Mouse (Mus musculus): ENCODE data around the gene Cfap126. TPM values are rescaled to one million over a fixed set of nuclear protein-coding genes. Genes with fewer than 3 reads are reported as not detected.
A peak's percentile ranks its signal among the peaks of the same experiment; 100 is the strongest.

The Cfap126 gene
- polyA plus RNA-seq, 1 experiment from 2014 or later: 8.3 TPM

- H3K9me3 ChIP-seq: no peaks in the 10 kb centered on the region
- H3K27ac ChIP-seq: no peak overlapping the region
- no peak overlapping the region for H3K9ac ChIP-seq
- H3K4me3 ChIP-seq: no peak overlapping the region
- H3K4me1 ChIP-seq: 0 out of 2 replicates have a peak, but pooled peaks cover 8% of the 10 kb centered on the region
- H3K4me2 ChIP-seq: no peak overlapping the region
- peaks cover 2% of the 10 kb centered on the region; the same call in 1 of the 2 replicates for H3K27me3 ChIP-seq
- WGBS: 36% methylated on average over 3 of the region's 3 CpGs
- no peak for ATAC-seq (ENCODE audit: borderline replicate concordance, extremely low read depth, low FRiP score, low TSS enrichment)
- H3K36me3 ChIP-seq: no peaks in the 10 kb centered on the region
Measured at GRCm38 (mm10) chr1:171164258-171164657, 50.5 kb downstream of the Cfap126 start.

GRCm38 (mm10) chr1:171165629-171166345, 52.1 kb downstream of the Cfap126 start:
- no peak overlapping the region for H3K4me3 ChIP-seq
- H3K9ac ChIP-seq: no peak overlapping the region
- 58% methylated on average over 5 of the region's 5 CpGs for WGBS
- no peak for ATAC-seq (ENCODE audit: borderline replicate concordance, extremely low read depth, low FRiP score, low TSS enrichment)
- no peaks in the 10 kb centered on the region for H3K27me3 ChIP-seq
- H3K36me3 ChIP-seq: no peaks in the 10 kb centered on the region
- no peak overlapping the region for H3K4me2 ChIP-seq
- no peaks in the 10 kb centered on the region for H3K9me3 ChIP-seq
- no peaks in the 10 kb centered on the region for H3K4me1 ChIP-seq
- no peak overlapping the region for H3K27ac ChIP-seq

- Histone ChIP-seq H3K4me3 (no peak overlapping the region), H3K9ac (no peak overlapping the region), H3K4me2 (no peak overlapping the region), H3K27me3 (no peaks in the 10 kb centered on the region), H3K9me3 (no peaks in the 10 kb centered on the region), H3K4me1 (no peaks in the 10 kb centered on the region), H3K27ac (no peak overlapping the region), H3K36me3 (no peaks in the 10 kb centered on the region)
- WGBS: 80% methylated on average over 12 of the region's 12 CpGs
- ATAC-seq (ENCODE audit: borderline replicate concordance, extremely low read depth, low FRiP score, low TSS enrichment): no peak
Measured at GRCm38 (mm10) chr1:171168906-171169305, 55.2 kb downstream of the Cfap126 start.

GRCm38 (mm10) chr1:171169913-171170312, 56.2 kb downstream of the Cfap126 start:
- H3K36me3 ChIP-seq: no peaks in the 10 kb centered on the region
- ATAC-seq (ENCODE audit: borderline replicate concordance, extremely low read depth, low FRiP score, low TSS enrichment): no peak
- WGBS: 22% methylated on average over 3 of the region's 3 CpGs
- no peak overlapping the region for H3K9ac ChIP-seq
- H3K9me3 ChIP-seq: no peaks in the 10 kb centered on the region
- H3K4me1 ChIP-seq: no peaks in the 10 kb centered on the region
- H3K27ac ChIP-seq: 0 out of 2 replicates have a peak overlapping the region, but pooled peaks have one; percentile 37
- no peak overlapping the region for H3K4me3 ChIP-seq
- H3K27me3 ChIP-seq: no peaks in the 10 kb centered on the region
- H3K4me2 ChIP-seq: no peak overlapping the region

- Histone ChIP-seq H3K9ac (no peak overlapping the region), H3K4me2 (no peak overlapping the region), H3K36me3 (no peaks in the 10 kb centered on the region), H3K4me1 (no peaks in the 10 kb centered on the region), H3K27ac (peak overlapping the region; percentile 78), H3K9me3 (no peaks in the 10 kb centered on the region), H3K4me3 (no peak overlapping the region), H3K27me3 (no peaks in the 10 kb centered on the region)
- ATAC-seq (ENCODE audit: borderline replicate concordance, extremely low read depth, low FRiP score, low TSS enrichment): peak; percentile 59
- 45% methylated on average over 3 of the region's 3 CpGs for WGBS
Measured at GRCm38 (mm10) chr1:171171138-171171537, 57.4 kb downstream of the Cfap126 start.

- Histone ChIP-seq H3K9me3 (no peaks in the 10 kb centered on the region), H3K36me3 (no peaks in the 10 kb centered on the region), H3K27ac (no peak overlapping the region), H3K4me3 (no peak overlapping the region), H3K27me3 (no peaks in the 10 kb centered on the region), H3K4me1 (no peaks in the 10 kb centered on the region), H3K9ac (no peak overlapping the region), H3K4me2 (no peak overlapping the region)
- WGBS: 93% methylated on average over 8 of the region's 8 CpGs
- ATAC-seq (ENCODE audit: borderline replicate concordance, extremely low read depth, low FRiP score, low TSS enrichment): no peak
Measured at GRCm38 (mm10) chr1:171172779-171173178, 59.1 kb downstream of the Cfap126 start.

Small RNA genes lying within 50 kb of the gene (microRNA-seq; reads per million reads assigned to microRNA genes)
- gene Gm27552 (not detected), gene Gm27844 (not detected), gene Mir6546 (3.2 reads per million, percentile 14 among the genes with 10 or more reads in this experiment)

Other genes with a start within 250 kb of the Cfap126 start
- gene Atf6, start 246.1 kb upstream of the Cfap126 start, polyA plus RNA-seq (2015; fragmentation: Nextera tagmentation; extraction: Ambion mirVana): 9.1 and 10.1 TPM in 2 replicates
- gene Gm26620, start 228.9 kb upstream of the Cfap126 start, polyA plus RNA-seq (2015; fragmentation: Nextera tagmentation; extraction: Ambion mirVana): 0.20 and 0.79 TPM in 2 replicates
- gene Dusp12, start 228.4 kb upstream of the Cfap126 start, polyA plus RNA-seq (2015; fragmentation: Nextera tagmentation; extraction: Ambion mirVana): 34.1 and 37.0 TPM in 2 replicates
- gene Fcrlb, start 201.0 kb upstream of the Cfap126 start, polyA plus RNA-seq (2015; fragmentation: Nextera tagmentation; extraction: Ambion mirVana): not detected in 2 replicates
- gene Fcrla, start 186.3 kb upstream of the Cfap126 start, polyA plus RNA-seq (2015; fragmentation: Nextera tagmentation; extraction: Ambion mirVana): 0.14 TPM in 1 of 2 replicates, not detected in the other
- 2.8 and 3.7 TPM in 2 replicates for gene Fcgr2b, start 137.4 kb upstream of the Cfap126 start, polyA plus RNA-seq (2015; fragmentation: Nextera tagmentation; extraction: Ambion mirVana)
- 0.42 and 0.66 TPM in 2 replicates for gene Fcgr4, start 95.0 kb upstream of the Cfap126 start, polyA plus RNA-seq (2015; fragmentation: Nextera tagmentation; extraction: Ambion mirVana)
- 13.2 and 15.1 TPM in 2 replicates for gene Fcgr3, start 49.0 kb upstream of the Cfap126 start, polyA plus RNA-seq (2015; fragmentation: Nextera tagmentation; extraction: Ambion mirVana)
- gene Sdhc, start 36.7 kb downstream of the Cfap126 start, polyA plus RNA-seq (2015; fragmentation: Nextera tagmentation; extraction: Ambion mirVana): 256 and 267 TPM in 2 replicates
- 0.69 and 1.0 TPM in 2 replicates for gene Mpz, start 36.8 kb downstream of the Cfap126 start, polyA plus RNA-seq (2015; fragmentation: Nextera tagmentation; extraction: Ambion mirVana)
- 5.0 and 5.9 TPM in 2 replicates for gene Pcp4l1, start 82.3 kb downstream of the Cfap126 start, polyA plus RNA-seq (2015; fragmentation: Nextera tagmentation; extraction: Ambion mirVana)
- 0.20 and 0.33 TPM in 2 replicates for gene Nr1i3, start 100.1 kb downstream of the Cfap126 start, polyA plus RNA-seq (2015; fragmentation: Nextera tagmentation; extraction: Ambion mirVana)
- 34.9 and 35.4 TPM in 2 replicates for gene Tomm40l, start 108.6 kb downstream of the Cfap126 start, polyA plus RNA-seq (2015; fragmentation: Nextera tagmentation; extraction: Ambion mirVana)
- 9.5 and 38.1 TPM in 2 replicates for gene Apoa2, start 111.1 kb downstream of the Cfap126 start, polyA plus RNA-seq (2015; fragmentation: Nextera tagmentation; extraction: Ambion mirVana)
- gene Fcer1g, start 120.4 kb downstream of the Cfap126 start, polyA plus RNA-seq (2015; fragmentation: Nextera tagmentation; extraction: Ambion mirVana): 46.3 and 46.7 TPM in 2 replicates
- 7.4 and 9.6 TPM in 2 replicates for gene Adamts4, start 136.5 kb downstream of the Cfap126 start, polyA plus RNA-seq (2015; fragmentation: Nextera tagmentation; extraction: Ambion mirVana)
- 241 and 266 TPM in 2 replicates for gene Ndufs2, start 137.5 kb downstream of the Cfap126 start, polyA plus RNA-seq (2015; fragmentation: Nextera tagmentation; extraction: Ambion mirVana)
- gene B4galt3, start 156.4 kb downstream of the Cfap126 start, polyA plus RNA-seq (2015; fragmentation: Nextera tagmentation; extraction: Ambion mirVana): 81.2 and 87.2 TPM in 2 replicates
- 49.3 and 50.6 TPM in 2 replicates for gene Ppox, start 167.3 kb downstream of the Cfap126 start, polyA plus RNA-seq (2015; fragmentation: Nextera tagmentation; extraction: Ambion mirVana)
- gene Usp21, start 174.1 kb downstream of the Cfap126 start, polyA plus RNA-seq (2015; fragmentation: Nextera tagmentation; extraction: Ambion mirVana): 84.4 and 89.7 TPM in 2 replicates
- gene Ufc1, start 181.1 kb downstream of the Cfap126 start, polyA plus RNA-seq (2015; fragmentation: Nextera tagmentation; extraction: Ambion mirVana): 105 and 109 TPM in 2 replicates
- gene Dedd, start 215.2 kb downstream of the Cfap126 start, polyA plus RNA-seq (2015; fragmentation: Nextera tagmentation; extraction: Ambion mirVana): 49.5 and 50.5 TPM in 2 replicates
- 38.3 and 42.6 TPM in 2 replicates for gene Nit1, start 231.7 kb downstream of the Cfap126 start, polyA plus RNA-seq (2015; fragmentation: Nextera tagmentation; extraction: Ambion mirVana)
- 83.8 and 91.3 TPM in 2 replicates for gene Pfdn2, start 231.8 kb downstream of the Cfap126 start, polyA plus RNA-seq (2015; fragmentation: Nextera tagmentation; extraction: Ambion mirVana)
- 2.1 and 2.6 TPM in 2 replicates for gene Klhdc9, start 246.9 kb downstream of the Cfap126 start, polyA plus RNA-seq (2015; fragmentation: Nextera tagmentation; extraction: Ambion mirVana)